Mouse (Mus musculus) cerebellum, adult 9-10 months (tissue): ENCODE results near the gene Smarcd1.

Experiments used
- DNase-seq: peaks from one replicate; pipeline ENCODE4 v3.0.0; 2022

Smarcd1 gene

GRCm38 (mm10) chr15:99736675-99737074 lies 34.7 kb downstream of the Smarcd1 start:
- DNase-seq = no peak

GRCm38 (mm10) chr15:99740229-99740628 lies 38.3 kb downstream of the Smarcd1 start:
- no peak for DNase-seq

- no peak for DNase-seq
Observed at GRCm38 (mm10) chr15:99754204-99754603, 52.3 kb downstream of the Smarcd1 start.
